Mouse (Mus musculus) brain, adult 2 months (tissue): Measurements from ENCODE around the gene Ankzf1.
A peak's percentile ranks its signal among the peaks of the same experiment; 100 is the strongest.
"Not testable (repeated sequence)": the region's sequence is repeated elsewhere in the genome, so short reads cannot be mapped to it uniquely, and the experiment has no call there.

Source experiments
- DNase-seq: peaks from one replicate; pipeline ENCODE4 v3.0.0; 2011; ENCODE audit warnings: low read depth, low spot score

The Ankzf1 gene

DNA sequence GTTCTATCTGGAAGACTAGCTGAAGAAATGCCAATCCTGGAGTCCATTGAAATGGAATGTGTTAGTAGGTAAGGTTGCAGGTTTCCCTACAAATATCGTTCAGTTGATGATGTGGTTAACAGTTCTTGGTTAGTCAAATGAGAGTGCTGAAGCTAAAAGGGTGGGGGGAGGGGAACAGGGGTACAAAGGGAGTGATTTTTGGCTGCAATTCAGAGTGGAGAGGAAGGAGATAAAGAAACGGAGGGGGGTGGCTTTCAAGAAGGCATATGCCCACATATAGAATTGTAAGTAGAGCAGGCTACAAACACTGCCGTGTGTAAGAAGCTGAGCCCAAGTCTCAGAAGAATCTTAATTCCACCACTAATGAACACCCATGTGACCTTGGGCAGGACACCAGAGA is 33.5 kb downstream of the Ankzf1 start:
- DNase-seq, result no peak

GRCm38 (mm10) chr1:75226138-75226537 is 34.2 kb downstream of the Ankzf1 start:
- DNase-seq, result no peak

DNA sequence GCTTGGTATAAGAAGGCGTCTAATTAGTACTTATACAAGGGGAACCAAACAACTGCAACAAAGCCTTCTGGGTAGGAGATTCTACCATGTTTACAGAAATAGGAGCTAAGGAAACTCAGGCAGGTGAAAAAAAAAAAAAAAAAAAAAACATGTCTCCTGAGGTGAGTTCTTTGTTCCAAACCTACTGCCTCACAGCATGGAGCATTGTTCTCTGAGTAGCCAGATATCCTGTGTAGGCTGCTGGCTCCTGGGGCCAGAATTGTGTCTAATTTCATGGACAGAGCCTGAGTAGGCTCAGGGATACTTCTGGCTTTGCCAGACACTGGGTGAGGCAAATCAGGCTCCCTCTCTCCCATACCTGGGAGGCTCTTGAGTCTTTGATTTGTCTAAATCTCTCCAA is 35.7 kb downstream of the Ankzf1 start:
- DNase-seq, result no peak

DNA sequence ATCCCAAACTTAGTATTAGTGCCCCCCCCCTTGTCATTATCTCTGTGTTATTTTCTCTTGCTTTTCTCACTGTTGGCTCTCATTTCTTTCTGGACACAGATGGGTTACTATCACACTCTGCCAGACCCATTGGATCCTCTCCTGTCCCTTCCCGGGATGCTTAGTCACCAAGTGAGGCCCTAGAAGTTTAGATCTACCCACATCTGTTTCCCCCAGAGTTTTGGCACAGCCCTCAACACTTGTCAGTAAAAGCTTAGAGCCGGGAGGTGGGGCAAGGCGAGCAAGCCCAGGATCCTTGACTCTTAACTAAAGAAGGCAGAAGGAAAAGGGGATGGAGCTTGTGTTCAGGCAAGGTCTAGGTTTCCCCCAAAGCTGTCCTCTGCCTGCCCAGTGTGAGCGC is 37.2 kb downstream of the Ankzf1 start:
- DNase-seq, result no peak

- DNase-seq, result no peak
These were observed 38.5 kb downstream of the Ankzf1 start for GRCm38 (mm10) chr1:75230335-75230994.

DNA sequence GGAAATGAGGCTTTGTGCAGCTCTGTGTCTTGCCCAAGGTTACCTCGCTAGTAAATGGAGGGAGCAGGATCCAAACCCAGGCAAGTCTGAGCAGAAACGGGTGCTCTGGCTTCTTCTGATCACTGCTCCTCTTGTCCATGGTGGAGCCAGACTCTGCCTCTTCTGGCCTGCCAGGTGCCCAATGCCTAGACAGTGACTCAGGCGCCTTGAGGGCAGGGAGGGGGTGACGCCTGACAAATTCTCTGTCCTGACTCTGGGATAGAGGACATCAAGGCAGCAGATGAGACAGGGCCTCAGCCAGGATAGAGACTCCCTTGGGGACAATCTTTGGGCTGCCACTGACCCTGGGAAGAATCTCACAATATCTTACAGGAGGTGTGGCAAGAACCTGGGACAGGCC is 39.3 kb downstream of the Ankzf1 start:
- DNase-seq, result no peak

GRCm38 (mm10) chr1:75231664-75232152 is 39.8 kb downstream of the Ankzf1 start, which contains the start of gene A630095N17Rik:
Gene A630095N17Rik (minus strand): TSS chr1:75232102.
- no peak for DNase-seq

DNA sequence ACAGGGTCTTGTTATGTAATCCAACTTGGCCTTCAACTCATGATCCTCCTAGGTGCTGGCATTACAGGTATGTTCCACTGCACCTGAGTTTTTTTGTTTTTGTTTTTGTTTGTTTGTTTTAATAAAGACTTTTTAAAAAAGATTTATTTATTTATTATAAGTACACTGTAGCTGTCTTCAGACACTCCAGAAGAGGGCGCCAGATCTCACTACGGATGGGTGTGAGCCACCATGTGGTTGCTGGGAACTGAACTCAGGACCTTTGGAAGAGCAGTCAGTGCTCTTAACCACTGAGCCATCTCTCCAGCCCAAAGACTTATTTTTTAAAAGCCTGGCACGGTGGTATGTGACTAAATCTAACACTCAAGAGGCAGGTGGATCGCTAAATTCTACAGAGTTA is 40.5 kb downstream of the Ankzf1 start:
- not testable (repeated sequence) for DNase-seq

GRCm38 (mm10) chr1:75234606-75235005 is 42.7 kb downstream of the Ankzf1 start:
- peak; percentile 95 for DNase-seq

DNA sequence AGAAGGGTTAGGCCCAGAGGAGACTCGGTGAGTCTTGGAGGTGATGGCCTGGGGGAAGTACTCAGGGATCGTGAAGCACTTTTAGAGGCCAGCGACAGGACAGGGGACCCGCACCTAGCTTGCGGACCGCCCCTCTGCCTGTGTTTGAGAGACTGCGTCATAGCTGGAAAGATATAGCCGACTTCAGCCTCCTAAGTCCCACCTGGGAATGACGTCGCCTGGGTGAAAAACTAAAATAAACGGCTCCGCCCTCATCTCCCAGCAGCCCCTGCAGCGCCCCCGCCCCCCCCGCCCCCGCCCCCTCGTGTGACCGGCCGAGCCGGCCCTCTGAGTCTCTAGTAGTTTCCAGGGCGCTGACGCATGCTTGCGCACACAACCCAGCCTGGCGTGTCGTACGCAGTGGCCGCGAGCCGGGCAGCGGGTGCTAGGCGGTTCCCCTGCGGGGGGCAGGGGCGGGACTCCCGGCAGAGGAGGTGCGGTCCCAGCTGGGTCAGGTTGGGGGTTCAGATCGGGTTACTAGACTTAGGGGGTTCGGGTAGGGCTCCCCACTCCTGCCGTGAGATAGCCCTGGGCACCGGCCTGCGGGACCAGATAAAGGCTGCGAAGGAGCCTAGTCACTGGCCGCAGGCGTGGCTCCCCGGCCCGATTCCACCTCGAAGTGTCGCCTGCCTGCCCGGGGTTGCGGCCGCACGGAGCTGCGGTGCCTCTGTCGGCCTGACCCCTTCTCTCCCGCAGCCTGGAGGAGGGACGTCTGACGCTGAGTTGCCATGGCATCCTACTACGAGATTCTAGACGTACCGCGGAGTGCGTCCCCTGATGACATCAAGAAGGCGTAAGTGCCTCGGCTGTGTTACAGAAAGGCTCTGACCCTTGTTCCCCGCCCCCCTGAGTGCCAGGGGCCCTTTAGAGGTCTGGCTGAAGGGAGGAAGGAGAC is 44.4 kb downstream of the Ankzf1 start, which contains the start of gene Dnajb2:
Dnajb2 (plus strand) TSS at position 290 of the 934 bp plus-strand sequence.
- peak; percentile 96 for DNase-seq

DNA sequence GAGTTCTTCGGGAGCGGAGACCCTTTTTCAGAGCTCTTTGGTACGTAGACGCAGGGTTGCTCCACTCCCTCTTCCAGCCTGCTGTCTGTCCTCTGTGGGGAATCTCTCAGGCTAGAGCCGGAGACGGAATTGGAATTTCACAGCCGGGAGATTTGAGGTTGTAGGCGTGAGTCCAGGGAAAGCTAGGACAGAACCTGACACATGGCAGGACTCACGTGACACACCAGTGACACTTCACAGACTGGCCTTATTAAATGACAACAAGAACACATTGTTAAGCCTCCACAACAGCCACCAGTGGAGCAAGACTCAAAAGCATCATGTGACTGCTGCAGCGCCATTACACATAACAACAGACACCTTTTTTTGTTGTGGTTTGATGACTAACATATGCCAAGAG is 47.6 kb downstream of the Ankzf1 start:
- DNase-seq, result peak; percentile 95

GRCm38 (mm10) chr1:75243411-75243810 is 51.5 kb downstream of the Ankzf1 start:
- DNase-seq, result no peak

GRCm38 (mm10) chr1:75244175-75244826 is 52.4 kb downstream of the Ankzf1 start:
- peak; percentile 64 for DNase-seq

DNA sequence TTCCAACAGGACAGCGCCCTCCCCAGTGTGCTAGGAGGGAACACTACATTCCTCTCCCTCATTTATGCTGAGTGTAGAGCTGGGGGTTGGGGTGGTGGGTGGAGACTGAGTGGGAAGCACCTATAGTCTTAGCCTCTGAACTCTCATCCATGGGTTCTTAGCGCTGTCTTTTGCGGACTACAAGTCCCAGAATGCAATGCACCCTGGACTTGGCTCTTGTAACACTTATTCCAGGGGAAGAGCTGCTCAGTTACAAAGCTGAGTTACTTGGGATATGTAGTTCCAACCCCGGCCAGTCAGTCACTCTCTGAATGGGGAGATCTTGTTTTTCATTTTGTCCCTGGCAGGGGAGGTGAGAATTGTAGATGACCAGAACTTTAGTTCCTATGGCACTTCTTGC is 52.9 kb downstream of the Ankzf1 start:
- DNase-seq, result peak; percentile 92

DNA sequence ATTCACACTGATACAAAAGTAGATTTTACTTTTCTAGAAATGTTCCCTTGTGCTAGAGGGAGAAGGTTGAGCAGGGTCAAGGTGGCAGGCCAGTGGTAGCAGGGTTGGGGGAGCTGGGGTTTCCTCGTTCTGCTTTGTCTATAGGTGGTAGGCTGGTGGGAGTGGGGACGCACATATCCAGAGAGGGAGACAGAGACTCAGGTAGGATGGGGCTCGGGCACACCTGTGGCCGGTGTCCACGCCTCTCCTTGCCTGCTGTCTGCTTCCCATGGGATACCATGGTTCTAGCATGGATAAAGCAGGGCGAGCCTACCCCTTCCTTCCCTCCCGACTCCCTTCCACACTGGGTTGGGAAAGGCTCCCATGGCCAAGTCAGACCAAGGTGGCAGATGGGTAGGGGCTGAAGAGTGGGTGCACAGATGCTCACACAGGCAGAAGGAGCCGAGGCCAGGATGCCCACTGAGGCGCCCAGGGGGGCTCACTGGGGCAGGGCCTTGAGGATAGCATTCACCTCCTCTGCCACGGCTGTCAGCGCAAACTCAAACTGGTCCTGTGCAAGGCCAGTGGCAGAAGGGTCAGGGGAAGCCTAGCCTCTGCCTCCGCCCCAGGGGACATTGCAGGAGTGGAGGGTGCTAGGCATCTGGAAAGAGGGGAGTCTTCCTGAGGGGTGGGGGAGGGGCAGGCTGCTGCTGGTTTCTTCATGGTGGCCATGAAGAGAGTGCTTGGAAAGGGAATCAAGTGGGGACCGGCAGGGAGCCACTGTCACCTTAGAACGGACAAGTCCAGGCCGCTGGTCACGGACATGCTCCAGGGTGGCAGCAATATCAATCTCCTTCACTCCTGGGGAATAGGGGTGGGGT is 55.4 kb downstream of the Ankzf1 start:
- DNase-seq, result no peak

- peak; percentile 94 for DNase-seq
These were observed 56.3 kb downstream of the Ankzf1 start for GRCm38 (mm10) chr1:75248041-75248772.
